Mouse (Mus musculus) kidney, embryonic 14.5 days (tissue): Measurements from ENCODE around the gene Slc9a8. TPM values are rescaled to one million over a fixed set of nuclear protein-coding genes. Genes with fewer than 3 reads are reported as not detected.

Experiments used
- ATAC-seq: fragments of 200-750 bp; cut with Nextera tagmentation; 2 replicates; pipeline ENCODE4 v1.8.0; 2017; ENCODE audit warnings: moderate number of reproducible peaks, mild to moderate bottlenecking, moderate TSS enrichment, moderate library complexity; ENCODE audit not compliant: low FRiP score, low TSS enrichment
- H3K27ac ChIP-seq: fragments of 300-500 bp; sonication (generic); 2 replicates; pipeline ENCODE4 v1.5.1; 2014; ENCODE audit warnings: low read depth, mild to moderate bottlenecking, low read length, moderate library complexity, mixed read lengths
- H3K27me3 ChIP-seq: fragments of 300-500 bp; sonication (generic); 2 replicates; pipeline ENCODE4 v1.6.1; 2014; ENCODE audit warnings: mild to moderate bottlenecking, low read length; ENCODE audit not compliant: control insufficient read depth, insufficient read depth
- H3K36me3 ChIP-seq: fragments of 300-500 bp; sonication (generic); 2 replicates; pipeline ENCODE4 v1.6.1; 2014; ENCODE audit warnings: low read length, mixed read lengths; ENCODE audit not compliant: control insufficient read depth, insufficient read depth
- H3K4me1 ChIP-seq: fragments of 300-500 bp; sonication (generic); 2 replicates; pipeline ENCODE4 v1.6.1; 2014; ENCODE audit warnings: low read length, mixed read lengths; ENCODE audit not compliant: control insufficient read depth, insufficient read depth
- H3K4me2 ChIP-seq: fragments of 300-500 bp; sonication (generic); replicated peaks from 2 replicates; pipeline ENCODE4 v1.6.1; 2014; ENCODE audit warnings: low read depth, mild to moderate bottlenecking, low read length
- H3K4me3 ChIP-seq: fragments of 300-500 bp; sonication (generic); 2 replicates; pipeline ENCODE4 v1.5.1; 2014; ENCODE audit warnings: mild to moderate bottlenecking, low read length
- H3K9ac ChIP-seq: fragments of 300-500 bp; sonication (generic); 2 replicates; pipeline ENCODE4 v1.6.1; 2014; ENCODE audit warnings: low read depth, mild to moderate bottlenecking, low read length, moderate library complexity
- H3K9me3 ChIP-seq: fragments of 300-500 bp; sonication (generic); 2 replicates; pipeline ENCODE4 v1.6.1; 2016; ENCODE audit warnings: low read length; ENCODE audit not compliant: control insufficient read depth
- WGBS: fragments of 180-500 bp; shearing (Covaris S2); extraction: QIAGEN DNeasy Blood & Tissue Kit; methylation state at CpG from one replicate; pipeline ENCODE4 v1.1.7; 2014; 5-methylcytosine and 5-hydroxymethylcytosine counted together
- polyA plus RNA-seq: library from polyadenylated mRNA; unstranded; fragments of >200 nt; fragmentation: Nextera tagmentation; extraction: Ambion mirVana; gene quantifications from 2 replicates; pipeline ENCODE4 v1.2.1, GENCODE M21; 2014

Gene Slc9a8
- polyA plus RNA-seq, 1 experiment from 2014 or later, result 28.6 TPM

DNA sequence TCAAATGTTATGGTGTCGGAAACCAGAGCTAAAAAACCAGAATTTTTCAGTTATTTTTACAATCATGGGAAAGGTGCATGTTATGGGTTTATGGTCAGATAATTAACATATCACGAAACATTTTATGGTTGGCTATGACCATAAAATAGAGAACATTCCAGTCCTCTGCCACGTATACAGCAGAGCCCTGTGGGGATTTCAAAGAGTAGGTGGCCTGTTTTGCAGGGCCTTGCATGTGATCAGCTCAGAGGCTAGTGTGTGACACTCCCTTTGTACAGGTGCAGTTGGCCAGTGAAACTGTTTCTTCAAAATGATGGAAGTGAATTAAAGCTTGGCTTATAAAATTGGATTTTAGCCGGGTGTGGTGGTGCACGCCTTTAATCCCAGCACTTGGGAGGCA, 42.3 kb downstream of the Slc9a8 start:
- peaks cover 44% of the 10 kb centered on the region for H3K36me3 ChIP-seq
- no peak overlapping the region for H3K9ac ChIP-seq
- H3K9me3 ChIP-seq, result no peaks in the 10 kb centered on the region
- no peak overlapping the region for H3K4me2 ChIP-seq
- H3K4me3 ChIP-seq, result no peak overlapping the region
- 85% methylated on average over 5 of the region's 5 CpGs for WGBS
- H3K27ac ChIP-seq, result no peak overlapping the region
- H3K27me3 ChIP-seq, result no peaks in the 10 kb centered on the region
- ATAC-seq, result no peak
- H3K4me1 ChIP-seq, result no peaks in the 10 kb centered on the region

GRCm38 (mm10) chr2:167465951-167466350, 44.4 kb downstream of the Slc9a8 start:
- H3K4me3 ChIP-seq, result no peak overlapping the region
- no peak overlapping the region for H3K4me2 ChIP-seq
- no peak for ATAC-seq
- H3K9ac ChIP-seq, result no peak overlapping the region
- no peaks in the 10 kb centered on the region for H3K4me1 ChIP-seq
- H3K27me3 ChIP-seq, result no peaks in the 10 kb centered on the region
- WGBS, result 79% methylated on average over 3 of the region's 3 CpGs
- H3K9me3 ChIP-seq, result no peaks in the 10 kb centered on the region
- no peak overlapping the region for H3K27ac ChIP-seq
- H3K36me3 ChIP-seq, result peaks cover 49% of the 10 kb centered on the region

DNA sequence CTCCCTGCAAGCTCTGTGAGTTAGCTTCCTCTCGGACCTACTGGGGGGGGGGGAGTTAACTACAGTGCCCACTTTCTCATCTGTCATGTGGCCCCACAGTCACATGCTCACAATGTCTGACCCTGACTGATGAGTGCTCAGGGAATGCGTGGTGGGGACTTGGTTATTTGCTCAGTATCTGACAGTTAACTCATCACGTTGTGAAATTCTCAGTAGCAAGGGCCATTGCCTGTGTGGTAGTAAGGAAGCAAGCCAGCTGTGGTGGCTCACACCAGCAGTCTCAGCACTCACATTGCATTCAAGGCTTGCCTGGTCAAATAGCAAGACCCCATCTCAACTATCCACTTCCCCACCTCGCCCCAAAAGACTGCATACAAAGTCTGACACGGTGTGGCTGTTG, 45.7 kb downstream of the Slc9a8 start:
- Histone ChIP-seq H3K36me3 (peaks cover 62% of the 10 kb centered on the region), H3K4me3 (no peak overlapping the region), H3K9ac (no peak overlapping the region), H3K4me1 (no peaks in the 10 kb centered on the region), H3K27ac (no peak overlapping the region), H3K27me3 (no peaks in the 10 kb centered on the region), H3K4me2 (no peak overlapping the region), H3K9me3 (no peaks in the 10 kb centered on the region)
- 56% methylated on average over 5 of the region's 5 CpGs for WGBS
- no peak for ATAC-seq

- Histone ChIP-seq H3K4me1 (no peaks in the 10 kb centered on the region), H3K9ac (no peak overlapping the region), H3K9me3 (no peaks in the 10 kb centered on the region), H3K27me3 (no peaks in the 10 kb centered on the region), H3K27ac (no peak overlapping the region), H3K36me3 (peaks cover 72% of the 10 kb centered on the region), H3K4me2 (no peak overlapping the region), H3K4me3 (no peak overlapping the region)
- no peak for ATAC-seq
- WGBS, result 78% methylated on average over 6 of the region's 6 CpGs
Measured at GRCm38 (mm10) chr2:167468444-167468843, 46.9 kb downstream of the Slc9a8 start.

GRCm38 (mm10) chr2:167470611-167471010, 49.1 kb downstream of the Slc9a8 start:
- ATAC-seq, result no peak

GRCm38 (mm10) chr2:167471585-167471984, 50.1 kb downstream of the Slc9a8 start:
- Histone ChIP-seq H3K9ac (no peak overlapping the region), H3K4me1 (peaks cover 11% of the 10 kb centered on the region; the same call in 1 of the 2 replicates), H3K9me3 (no peaks in the 10 kb centered on the region), H3K4me3 (no peak overlapping the region), H3K27me3 (no peaks in the 10 kb centered on the region), H3K4me2 (no peak overlapping the region), H3K27ac (no peak overlapping the region), H3K36me3 (peaks cover 72% of the 10 kb centered on the region)
- ATAC-seq, result no peak
- 87% methylated on average over 6 of the region's 6 CpGs for WGBS

More at GRCm38 (mm10) chr2:167470611-167471010, 49.1 kb downstream of the Slc9a8 start:
- Histone ChIP-seq H3K9me3 (no peaks in the 10 kb centered on the region), H3K36me3 (peaks cover 81% of the 10 kb centered on the region), H3K27ac (no peak overlapping the region), H3K4me3 (no peak overlapping the region), H3K4me1 (peaks cover 2% of the 10 kb centered on the region; the same call in 1 of the 2 replicates), H3K9ac (no peak overlapping the region), H3K4me2 (no peak overlapping the region), H3K27me3 (no peaks in the 10 kb centered on the region)
- WGBS, result 89% methylated on average over 3 of the region's 3 CpGs

DNA sequence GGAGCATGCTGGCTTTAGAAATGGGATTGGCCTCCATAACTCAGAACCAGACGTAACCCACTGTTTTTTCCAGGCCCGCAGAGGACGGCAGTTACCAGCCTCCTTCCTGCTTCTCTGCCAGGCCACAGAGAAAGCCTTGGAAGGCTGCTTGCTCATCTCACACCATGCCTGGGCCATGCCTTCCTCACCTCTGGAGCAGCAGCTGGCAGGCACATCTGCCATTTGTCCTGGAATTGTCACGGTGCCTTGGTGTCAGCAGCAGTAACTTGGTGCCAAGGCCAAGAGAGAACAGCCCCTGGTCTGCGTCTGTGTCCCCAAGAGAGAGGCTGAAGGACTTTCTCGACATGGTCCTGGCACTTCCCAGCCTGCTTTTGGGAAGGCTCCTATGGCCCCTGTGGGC, 52.7 kb downstream of the Slc9a8 start:
- no peak overlapping the region for H3K4me2 ChIP-seq
- H3K4me1 ChIP-seq, result peaks cover 17% of the 10 kb centered on the region; the same call in 1 of the 2 replicates
- H3K36me3 ChIP-seq, result peaks cover 59% of the 10 kb centered on the region
- H3K27me3 ChIP-seq, result no peaks in the 10 kb centered on the region
- no peak overlapping the region for H3K27ac ChIP-seq
- H3K9me3 ChIP-seq, result no peaks in the 10 kb centered on the region
- H3K9ac ChIP-seq, result no peak overlapping the region
- WGBS, result 87% methylated on average over 6 of the region's 6 CpGs
- no peak overlapping the region for H3K4me3 ChIP-seq
- no peak for ATAC-seq

GRCm38 (mm10) chr2:167475596-167475995, 54.1 kb downstream of the Slc9a8 start:
- Histone ChIP-seq H3K27me3 (no peaks in the 10 kb centered on the region), H3K4me1 (peaks cover 17% of the 10 kb centered on the region; the same call in 1 of the 2 replicates), H3K36me3 (peaks cover 48% of the 10 kb centered on the region), H3K4me2 (no peak overlapping the region), H3K9me3 (no peaks in the 10 kb centered on the region), H3K27ac (peak overlapping the region; percentile 59), H3K9ac (no peak overlapping the region), H3K4me3 (no peak overlapping the region)
- whole genome bisulfite sequencing, result 84% methylated on average over 5 of the region's 5 CpGs
- ATAC-seq, result no peak

- 9% methylated on average over 7 of the region's 7 CpGs for WGBS
- H3K27me3 ChIP-seq, result no peaks in the 10 kb centered on the region
- no peak overlapping the region for H3K9ac ChIP-seq
- H3K9me3 ChIP-seq, result no peaks in the 10 kb centered on the region
- peaks cover 17% of the 10 kb centered on the region; the same call in 1 of the 2 replicates for H3K4me1 ChIP-seq
- ATAC-seq, result peak; percentile 90
- H3K27ac ChIP-seq, result peak overlapping the region; percentile 59
- H3K36me3 ChIP-seq, result peaks cover 43% of the 10 kb centered on the region
- no peak overlapping the region for H3K4me3 ChIP-seq
- no peak overlapping the region for H3K4me2 ChIP-seq
Measured at GRCm38 (mm10) chr2:167476200-167476688, 54.7 kb downstream of the Slc9a8 start.
